Mouse (Mus musculus): ENCODE results near the gene Dip2b.

Gene Dip2b

GRCm38 (mm10) chr15:100140428-100140827 lies 102.0 kb downstream of the Dip2b start:
- DNase-seq, result no peak

GRCm38 (mm10) chr15:100143091-100143801 lies 104.8 kb downstream of the Dip2b start:
- peak; percentile 44 to 70 for DNase-seq

- DNase-seq, result no peak
These were observed 106.7 kb downstream of the Dip2b start for GRCm38 (mm10) chr15:100144854-100145824.

GRCm38 (mm10) chr15:100145917-100146316 lies 107.5 kb downstream of the Dip2b start:
- no peak for DNase-seq

- no peak for DNase-seq
These were observed 112.1 kb downstream of the Dip2b start for GRCm38 (mm10) chr15:100150593-100150992.

- DNase-seq, result no peak
These were observed 113.9 kb downstream of the Dip2b start for GRCm38 (mm10) chr15:100152321-100152720.

- no peak for DNase-seq
These were observed 114.6 kb downstream of the Dip2b start for GRCm38 (mm10) chr15:100153024-100153423.

- no peak for DNase-seq
These were observed 117.7 kb downstream of the Dip2b start for GRCm38 (mm10) chr15:100156095-100156707.

GRCm38 (mm10) chr15:100156781-100157470 lies 118.5 kb downstream of the Dip2b start:
- DNase-seq, result no peak

GRCm38 (mm10) chr15:100158985-100159384 lies 120.5 kb downstream of the Dip2b start:
- no peak for DNase-seq

- DNase-seq, result peak; percentile 59 to 77
These were observed 123.3 kb downstream of the Dip2b start for GRCm38 (mm10) chr15:100161747-100162280.

- DNase-seq, result peak; percentile 70 to 89
These were observed 125.1 kb downstream of the Dip2b start for GRCm38 (mm10) chr15:100163381-100164051.

- DNase-seq, result peak; percentile 50 to 65
These were observed 128.0 kb downstream of the Dip2b start for GRCm38 (mm10) chr15:100166464-100166863.

GRCm38 (mm10) chr15:100167791-100168190 lies 129.3 kb downstream of the Dip2b start:
- DNase-seq, result no peak

- DNase-seq, result no peak
These were observed 129.7 kb downstream of the Dip2b start for GRCm38 (mm10) chr15:100168191-100168606.

- DNase-seq, result no peak
These were observed 136.7 kb downstream of the Dip2b start for GRCm38 (mm10) chr15:100175176-100175575.

- DNase-seq, result no peak
These were observed 138.7 kb downstream of the Dip2b start for GRCm38 (mm10) chr15:100177167-100177566.

- no peak for DNase-seq
These were observed 139.1 kb downstream of the Dip2b start for GRCm38 (mm10) chr15:100177575-100177974.

GRCm38 (mm10) chr15:100178487-100178886 lies 140.0 kb downstream of the Dip2b start:
- DNase-seq, result no peak

- DNase-seq, result peak in 1 of 2 experiments; percentile 41
These were observed 141.2 kb downstream of the Dip2b start for GRCm38 (mm10) chr15:100179685-100180084.

GRCm38 (mm10) chr15:100180221-100180620 lies 141.8 kb downstream of the Dip2b start:
- peak; percentile 90 to 94 for DNase-seq

- DNase-seq, result no peak
These were observed 143.4 kb downstream of the Dip2b start for GRCm38 (mm10) chr15:100181841-100182240.

Measured in cerebellum, postnatal 10 days (tissue).